Mouse (Mus musculus): ENCODE measurements around the gene Lrrc42.

- TF ChIP-seq CTCF (IDR thresholded peaks at IDR 0.05; ENCODE audit: control insufficient read depth, insufficient read depth, low read length) (peak; percentile 22; the same call in 1 of the 2 replicates), POLR2A (IDR thresholded peaks at IDR 0.05; ENCODE audit: borderline replicate concordance, control insufficient read depth, low read depth, low read length) (peak; percentile 44; the same call in 1 of the 2 replicates)
Measured at GRCm38 (mm10) chr4:107217574-107217973, 35.8 kb downstream of the Lrrc42 start.
